Mouse (Mus musculus): Measurements from ENCODE around the gene Epha6. TPM values are rescaled to one million over a fixed set of nuclear protein-coding genes. Genes with fewer than 3 reads are reported as not detected.

Gene Epha6
- polyA plus RNA-seq, 1 experiment from 2014 or later: 9.1 TPM

GRCm38 (mm10) chr16:60070457-60071112 is 534.7 kb downstream of the Epha6 start:
- Histone ChIP-seq H3K36me3 (replicated peaks) (no peaks in the 10 kb centered on the region), H3K9me3 (no peaks in the 10 kb centered on the region), H3K4me1 (no peaks in the 10 kb centered on the region), H3K9ac (no peak overlapping the region), H3K27ac (no peak overlapping the region), H3K4me3 (no peak overlapping the region), H3K4me2 (no peak overlapping the region), H3K27me3 (replicated peaks) (no peaks in the 10 kb centered on the region)
- ATAC-seq (replicated peaks): no peak
- WGBS: 90% methylated on average over 10 of the region's 10 CpGs

- Histone ChIP-seq H3K27ac (no peak overlapping the region), H3K9ac (no peak overlapping the region), H3K4me3 (no peak overlapping the region), H3K9me3 (no peaks in the 10 kb centered on the region), H3K36me3 (replicated peaks) (no peaks in the 10 kb centered on the region), H3K27me3 (replicated peaks) (no peaks in the 10 kb centered on the region), H3K4me1 (no peaks in the 10 kb centered on the region), H3K4me2 (no peak overlapping the region)
- no peak for ATAC-seq (replicated peaks)
- 80% methylated on average over 1 of the region's 1 CpGs for WGBS
Observed at GRCm38 (mm10) chr16:60043809-60044208, 561.5 kb downstream of the Epha6 start.

GRCm38 (mm10) chr16:60028381-60028780 is 577.0 kb downstream of the Epha6 start:
- H3K36me3 ChIP-seq (replicated peaks): no peaks in the 10 kb centered on the region
- no peak overlapping the region for H3K4me3 ChIP-seq
- no peak overlapping the region for H3K27ac ChIP-seq
- no peaks in the 10 kb centered on the region for H3K9me3 ChIP-seq
- ATAC-seq (replicated peaks): no peak
- H3K9ac ChIP-seq: no peak overlapping the region
- no peak overlapping the region for H3K4me2 ChIP-seq
- H3K27me3 ChIP-seq (replicated peaks): no peaks in the 10 kb centered on the region
- 65% methylated on average over 1 of the region's 1 CpGs for WGBS
- H3K4me1 ChIP-seq: no peaks in the 10 kb centered on the region

GRCm38 (mm10) chr16:60006857-60007568 is 598.3 kb downstream of the Epha6 start:
- Histone ChIP-seq H3K4me2 (no peak overlapping the region), H3K27ac (no peak overlapping the region), H3K27me3 (replicated peaks) (no peaks in the 10 kb centered on the region), H3K9me3 (no peaks in the 10 kb centered on the region), H3K4me1 (no peaks in the 10 kb centered on the region), H3K36me3 (replicated peaks) (no peaks in the 10 kb centered on the region), H3K9ac (no peak overlapping the region), H3K4me3 (no peak overlapping the region)
- WGBS: 26% methylated on average over 2 of the region's 2 CpGs
- no peak for ATAC-seq (replicated peaks)

- Histone ChIP-seq H3K4me2 (no peak overlapping the region), H3K36me3 (replicated peaks) (no peaks in the 10 kb centered on the region), H3K9ac (no peak overlapping the region), H3K27ac (no peak overlapping the region), H3K27me3 (replicated peaks) (no peaks in the 10 kb centered on the region), H3K4me1 (no peaks in the 10 kb centered on the region), H3K9me3 (no peaks in the 10 kb centered on the region), H3K4me3 (no peak overlapping the region)
- ATAC-seq (replicated peaks): peak; percentile 54; the same call in 1 of the 2 replicates
- 25% methylated on average over 4 of the region's 4 CpGs for WGBS
Observed at GRCm38 (mm10) chr16:59969816-59970215, 635.5 kb downstream of the Epha6 start.

- no peak overlapping the region for H3K9ac ChIP-seq
- ATAC-seq (replicated peaks): no peak
- 76% methylated on average over 2 of the region's 2 CpGs for WGBS
Observed at GRCm38 (mm10) chr16:59955731-59956130, 649.6 kb downstream of the Epha6 start.

GRCm38 (mm10) chr16:59923696-59924095 is 681.6 kb downstream of the Epha6 start:
- H3K27ac ChIP-seq: no peak overlapping the region

More at GRCm38 (mm10) chr16:59955731-59956130, 649.6 kb downstream of the Epha6 start:
- Histone ChIP-seq H3K9me3 (no peaks in the 10 kb centered on the region), H3K4me1 (no peaks in the 10 kb centered on the region), H3K4me3 (no peak overlapping the region), H3K36me3 (replicated peaks) (no peaks in the 10 kb centered on the region), H3K27ac (no peak overlapping the region), H3K4me2 (no peak overlapping the region), H3K27me3 (replicated peaks) (no peaks in the 10 kb centered on the region)

GRCm38 (mm10) chr16:59880073-59880472 is 725.3 kb downstream of the Epha6 start:
- H3K27ac ChIP-seq: no peak overlapping the region
- WGBS: 96% methylated on average over 13 of the region's 13 CpGs
- H3K36me3 ChIP-seq (replicated peaks): no peaks in the 10 kb centered on the region
- no peak overlapping the region for H3K9ac ChIP-seq
- no peaks in the 10 kb centered on the region for H3K27me3 ChIP-seq (replicated peaks)
- H3K4me3 ChIP-seq: no peak overlapping the region
- no peak for ATAC-seq (replicated peaks)
- no peaks in the 10 kb centered on the region for H3K9me3 ChIP-seq
- no peak overlapping the region for H3K4me2 ChIP-seq
- no peaks in the 10 kb centered on the region for H3K4me1 ChIP-seq

More at GRCm38 (mm10) chr16:59923696-59924095, 681.6 kb downstream of the Epha6 start:
- no peak for ATAC-seq (replicated peaks)
- Histone ChIP-seq H3K4me1 (no peaks in the 10 kb centered on the region), H3K4me3 (no peak overlapping the region), H3K4me2 (no peak overlapping the region), H3K9me3 (no peaks in the 10 kb centered on the region), H3K27me3 (replicated peaks) (no peaks in the 10 kb centered on the region), H3K36me3 (replicated peaks) (no peaks in the 10 kb centered on the region), H3K9ac (no peak overlapping the region)
- 95% methylated on average over 4 of the region's 4 CpGs for WGBS

GRCm38 (mm10) chr16:59871792-59872191 is 733.5 kb downstream of the Epha6 start:
- Histone ChIP-seq H3K4me1 (no peaks in the 10 kb centered on the region), H3K27me3 (replicated peaks) (no peaks in the 10 kb centered on the region), H3K36me3 (replicated peaks) (no peaks in the 10 kb centered on the region), H3K4me2 (no peak overlapping the region), H3K9ac (no peak overlapping the region), H3K27ac (no peak overlapping the region), H3K4me3 (no peak overlapping the region), H3K9me3 (no peaks in the 10 kb centered on the region)
- WGBS: 87% methylated on average over 3 of the region's 3 CpGs
- no peak for ATAC-seq (replicated peaks)

- no peak overlapping the region for H3K4me3 ChIP-seq
- no peaks in the 10 kb centered on the region for H3K27me3 ChIP-seq (replicated peaks)
- 60% methylated on average over 7 of the region's 7 CpGs for WGBS
- ATAC-seq (replicated peaks): no peak; the same call in 1 of the 2 replicates
- H3K9me3 ChIP-seq: no peaks in the 10 kb centered on the region
- no peaks in the 10 kb centered on the region for H3K36me3 ChIP-seq (replicated peaks)
- H3K27ac ChIP-seq: no peak overlapping the region
- no peaks in the 10 kb centered on the region for H3K4me1 ChIP-seq
- no peak overlapping the region for H3K9ac ChIP-seq
- no peak overlapping the region for H3K4me2 ChIP-seq
Observed at GRCm38 (mm10) chr16:59854160-59854717, 751.1 kb downstream of the Epha6 start.

- Histone ChIP-seq H3K36me3 (replicated peaks) (no peaks in the 10 kb centered on the region), H3K9me3 (no peaks in the 10 kb centered on the region), H3K4me2 (no peak overlapping the region), H3K4me1 (no peaks in the 10 kb centered on the region), H3K9ac (no peak overlapping the region), H3K27me3 (replicated peaks) (no peaks in the 10 kb centered on the region), H3K27ac (no peak overlapping the region), H3K4me3 (no peak overlapping the region)
- ATAC-seq (replicated peaks): no peak
- WGBS: 21% methylated on average over 2 of the region's 2 CpGs
Observed at GRCm38 (mm10) chr16:59852689-59853088, 752.6 kb downstream of the Epha6 start.

- no peaks in the 10 kb centered on the region for H3K36me3 ChIP-seq (replicated peaks)
- H3K9me3 ChIP-seq: no peaks in the 10 kb centered on the region
- no peak overlapping the region for H3K4me2 ChIP-seq
- no peak overlapping the region for H3K4me3 ChIP-seq
- H3K9ac ChIP-seq: no peak overlapping the region
- H3K4me1 ChIP-seq: no peaks in the 10 kb centered on the region
- ATAC-seq (replicated peaks): 0 out of 2 replicates have a peak, but pooled peaks have one; percentile 56
- H3K27me3 ChIP-seq (replicated peaks): no peaks in the 10 kb centered on the region
- H3K27ac ChIP-seq: no peak overlapping the region
- 17% methylated on average over 3 of the region's 3 CpGs for WGBS
Observed at GRCm38 (mm10) chr16:59846574-59846973, 758.8 kb downstream of the Epha6 start.
